Mouse (Mus musculus) lung, adult 2 months (tissue): Measurements from ENCODE around the gene Nudcd2. TPM values are rescaled to one million over a fixed set of nuclear protein-coding genes. Genes with fewer than 3 reads are reported as not detected.

Source experiments
- DNase-seq: peaks from one replicate; pipeline ENCODE4 v3.0.0; 2022
- H3K4me1 ChIP-seq: fragments of 200-500 bp; 2 replicates; pipeline ENCODE4 v1.6.1; 2011; ENCODE audit warnings: low read length; ENCODE audit not compliant: control insufficient read depth, insufficient read depth
- H3K4me3 ChIP-seq: fragments of 200-500 bp; replicated peaks from 2 replicates; pipeline ENCODE3; 2011; ENCODE audit warnings: low read depth, mild to moderate bottlenecking, control low read depth, low read length; ENCODE audit errors: extremely low read depth
- CTCF ChIP-seq: fragments of 200-500 bp; IDR thresholded peaks from 2 replicates; pipeline ENCODE4 v1.5.1; 2011; ENCODE audit warnings: mild to moderate bottlenecking, low read length, control low read depth; ENCODE audit not compliant: insufficient read depth
- POLR2A ChIP-seq: fragments of 200-500 bp; IDR thresholded peaks from 2 replicates; pipeline ENCODE4 v1.6.1; 2011; ENCODE audit warnings: low read depth, mild to moderate bottlenecking, control low read depth, low read length, borderline replicate concordance; ENCODE audit errors: extremely low read depth
- WGBS: fragments of 180-500 bp; shearing (Covaris S2); methylation state at CpG from one replicate; pipeline ENCODE4 v1.1.7; 2018; 5-methylcytosine and 5-hydroxymethylcytosine counted together
- polyA plus RNA-seq: library from polyadenylated mRNA; depleted of rRNA; stranded (reverse); fragments of >200 nt; gene quantifications from 2 replicates; pipeline ENCODE4 v1.2.3, GENCODE M21; 2012; rRNA removed

Gene Nudcd2
- polyA plus RNA-seq, 1 experiment: 6.7 TPM

GRCm38 (mm10) chr11:40783346-40783745, 49.9 kb downstream of the Nudcd2 start:
- WGBS: 73% methylated on average over 1 of the region's 1 CpGs
- DNase-seq: no peak

GRCm38 (mm10) chr11:40784326-40784725, 50.9 kb downstream of the Nudcd2 start:
- DNase-seq: no peak
- no peak overlapping the region for H3K4me3 ChIP-seq
- 74% methylated on average over 8 of the region's 8 CpGs for WGBS
- TF ChIP-seq CTCF (no peak), POLR2A (no peak)
- no peaks in the 10 kb centered on the region for H3K4me1 ChIP-seq

More at GRCm38 (mm10) chr11:40783346-40783745, 49.9 kb downstream of the Nudcd2 start:
- Histone ChIP-seq H3K4me3 (no peak overlapping the region), H3K4me1 (no peaks in the 10 kb centered on the region)
- TF ChIP-seq CTCF: no peak
- TF ChIP-seq POLR2A: no peak

- Histone ChIP-seq H3K4me1 (no peaks in the 10 kb centered on the region), H3K4me3 (no peak overlapping the region)
- WGBS: 80% methylated on average over 2 of the region's 2 CpGs
- TF ChIP-seq CTCF: no peak
- no peak for TF ChIP-seq POLR2A
- no peak for DNase-seq
Observed at GRCm38 (mm10) chr11:40786900-40787299, 53.4 kb downstream of the Nudcd2 start.

Other genes with a start within 250 kb of the Nudcd2 start
- gene Mat2b, start 38.5 kb upstream of the Nudcd2 start, polyA plus RNA-seq: 32.0 and 38.8 TPM in 2 replicates
- gene Hmmr, start 245 bp upstream of the Nudcd2 start, polyA plus RNA-seq: 0.33 and 0.71 TPM in 2 replicates
- gene Ccng1, start 21.6 kb downstream of the Nudcd2 start, polyA plus RNA-seq: 11.5 and 19.8 TPM in 2 replicates